Mouse (Mus musculus) olfactory bulb, adult 2 months (tissue): Measurements from ENCODE around the gene Gm28553. TPM values are rescaled to one million over a fixed set of nuclear protein-coding genes. Genes with fewer than 3 reads are reported as not detected.
"Not testable (repeated sequence)": the region's sequence is repeated elsewhere in the genome, so short reads cannot be mapped to it uniquely, and the experiment has no call there.

Experiments used
- H3K27ac ChIP-seq: fragments of 200-500 bp; 2 replicates; pipeline ENCODE4 v1.5.1; 2012; ENCODE audit warnings: low read depth, low read length; ENCODE audit not compliant: insufficient read depth
- H3K4me1 ChIP-seq: fragments of 200-500 bp; 2 replicates; pipeline ENCODE4 v1.6.1; 2012; ENCODE audit warnings: low read length; ENCODE audit not compliant: control insufficient read depth, insufficient read depth
- H3K4me3 ChIP-seq: fragments of 200-500 bp; 2 replicates; pipeline ENCODE4 v1.5.1; 2012; ENCODE audit warnings: mild to moderate bottlenecking, low read depth, low read length, moderate library complexity; ENCODE audit not compliant: insufficient read depth
- WGBS: fragments of 180-500 bp; shearing (Covaris S2); methylation state at CpG from one replicate; pipeline ENCODE4 v1.1.7; 2018; 5-methylcytosine and 5-hydroxymethylcytosine counted together
- polyA plus RNA-seq: library from polyadenylated mRNA; stranded (reverse); fragments of >200 nt; gene quantifications from 2 replicates; pipeline ENCODE4 v1.2.4, GENCODE M21; 2012; ENCODE audit warnings: low replicate concordance; ENCODE audit not compliant: missing spikeins, insufficient read depth, insufficient read length

The Gm28553 gene
- polyA plus RNA-seq, result not detected in 2 replicates

DNA sequence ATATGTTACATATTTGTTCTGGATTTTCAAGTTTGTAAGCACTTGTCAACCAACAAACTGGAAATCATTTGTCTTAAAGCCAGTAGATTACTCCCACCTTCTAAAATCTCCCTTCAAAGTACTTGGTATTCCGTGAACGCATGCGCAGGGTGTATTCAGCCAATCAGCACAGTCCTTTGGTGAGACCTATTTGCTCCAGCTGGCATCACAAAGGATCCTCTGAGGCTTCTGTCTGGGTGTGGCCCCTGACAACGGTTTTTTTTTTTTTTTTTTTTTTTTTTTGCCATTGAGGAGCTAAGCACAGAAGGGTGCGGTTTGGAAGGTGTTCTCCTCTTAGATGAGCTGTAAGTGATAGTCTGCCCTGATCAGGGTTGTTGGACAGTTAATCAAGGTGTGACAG is at the start of gene Gm28553:
Gene Gm28553 (plus strand): TSS at position 301 of the 400 bp plus-strand sequence.
- no CpG with 5 or more reads among the region's 5 CpGs for WGBS
- H3K27ac ChIP-seq, H3K4me1 ChIP-seq, H3K4me3 ChIP-seq: not testable (repeated sequence)
